Mouse (Mus musculus) frontal cortex, postnatal 25 days (tissue): ENCODE measurements around the gene Tceal5.
"Not testable (repeated sequence)": the region's sequence is repeated elsewhere in the genome, so short reads cannot be mapped to it uniquely, and the experiment has no call there.

Experiments used
- DNase-seq, 2 experiments: peaks; one replicate each; pipeline ENCODE4 v3.0.0; 2022; ENCODE audit warnings: low spot score in 2 of 2

Gene Tceal5

GRCm38 (mm10) chrX:136203664-136204066 is at the start of gene Tceal5:
Gene Tceal5, minus strand, starts transcription at chrX:136203876.
- peak; percentile 15 to 23 for DNase-seq

- DNase-seq, result no peak
These were observed 48.5 kb upstream of the Tceal5 start for GRCm38 (mm10) chrX:136252023-136252729.

- no peak for DNase-seq
These were observed 46.0 kb upstream of the Tceal5 start for GRCm38 (mm10) chrX:136249671-136250070.

- DNase-seq, result no peak
These were observed 45.1 kb upstream of the Tceal5 start for GRCm38 (mm10) chrX:136248811-136249210.

GRCm38 (mm10) chrX:136245521-136246071 is 41.9 kb upstream of the Tceal5 start:
- DNase-seq, result no peak

- peak; percentile 21 to 47 for DNase-seq
These were observed 41.0 kb upstream of the Tceal5 start, which contains the start of gene Tceal9 for GRCm38 (mm10) chrX:136244574-136245229. Gene Tceal9, plus strand, starts transcription at chrX:136245079.

- DNase-seq, result no peak
These were observed 39.5 kb upstream of the Tceal5 start for GRCm38 (mm10) chrX:136243181-136243580.

GRCm38 (mm10) chrX:136238118-136238517 is 34.4 kb upstream of the Tceal5 start:
- DNase-seq, result peak in 1 of 2 experiments; percentile 19

- no peak for DNase-seq
These were observed 24.1 kb upstream of the Tceal5 start for GRCm38 (mm10) chrX:136227768-136228167.

- no peak for DNase-seq
These were observed 20.0 kb upstream of the Tceal5 start for GRCm38 (mm10) chrX:136223714-136224113.

- no peak for DNase-seq
These were observed 12.6 kb upstream of the Tceal5 start for GRCm38 (mm10) chrX:136216303-136216702.

GRCm38 (mm10) chrX:136214729-136215677 is 11.3 kb upstream of the Tceal5 start, which contains the start of the genes Tceal7 and Bex1:
Gene Tceal7, plus strand, starts transcription at chrX:136214779.
Gene Bex1, minus strand, starts transcription at chrX:136215513.
- DNase-seq, result not testable (repeated sequence)

- DNase-seq, result no peak
These were observed 9.7 kb upstream of the Tceal5 start for GRCm38 (mm10) chrX:136213396-136213795.

- no peak for DNase-seq
These were observed 730 bp upstream of the Tceal5 start for GRCm38 (mm10) chrX:136204406-136204805.

GRCm38 (mm10) chrX:136203257-136203656 is 419 bp downstream of the Tceal5 start:
- no peak for DNase-seq

GRCm38 (mm10) chrX:136196873-136197272 is 6.8 kb downstream of the Tceal5 start:
- no peak for DNase-seq

- no peak for DNase-seq
These were observed 8.3 kb downstream of the Tceal5 start for GRCm38 (mm10) chrX:136195193-136195944.

- DNase-seq, result no peak
These were observed 20.6 kb downstream of the Tceal5 start for GRCm38 (mm10) chrX:136183107-136183506.

GRCm38 (mm10) chrX:136180897-136181553 is 22.7 kb downstream of the Tceal5 start:
- DNase-seq, result no peak

- DNase-seq, result no peak
These were observed 30.9 kb downstream of the Tceal5 start for GRCm38 (mm10) chrX:136172786-136173185.
